Mouse (Mus musculus): ENCODE measurements at regions not wholly inside any gene's neighbourhood (a gene's known extent, or its start where the extent isn't known, plus 50 kb on each side); places are given as distances from the start of the nearest gene placed in this dataset.

GRCm38 (mm10) chr6:51094304-51094703 lies 338.2 kb upstream of the Nfe2l3 start:
- DNase-seq (ENCODE audit: low spot score in 2 of 2) = no peak

- no peak for DNase-seq (ENCODE audit: low spot score in 2 of 2)
These were observed 335.0 kb upstream of the Nfe2l3 start for GRCm38 (mm10) chr6:51097488-51097887.

GRCm38 (mm10) chr6:51100341-51100740 lies 332.1 kb upstream of the Nfe2l3 start:
- DNase-seq (ENCODE audit: low spot score in 2 of 2) = no peak

GRCm38 (mm10) chr6:51103236-51103635 lies 329.2 kb upstream of the Nfe2l3 start:
- no peak for DNase-seq (ENCODE audit: low spot score in 2 of 2)

- DNase-seq (ENCODE audit: low spot score in 2 of 2) = no peak
These were observed 328.1 kb upstream of the Nfe2l3 start for GRCm38 (mm10) chr6:51104336-51104735.

- DNase-seq (ENCODE audit: low spot score in 2 of 2) = no peak
These were observed 324.0 kb upstream of the Nfe2l3 start for GRCm38 (mm10) chr6:51108336-51108956.

- no peak for DNase-seq (ENCODE audit: low spot score in 2 of 2)
These were observed 321.9 kb upstream of the Nfe2l3 start for GRCm38 (mm10) chr6:51110596-51110995.

- no peak for DNase-seq (ENCODE audit: low spot score in 2 of 2)
These were observed 317.7 kb upstream of the Nfe2l3 start for GRCm38 (mm10) chr6:51114604-51115333.

GRCm38 (mm10) chr6:51118833-51119535 lies 313.5 kb upstream of the Nfe2l3 start:
- no peak for DNase-seq (ENCODE audit: low spot score in 2 of 2)

GRCm38 (mm10) chr6:51119691-51120302 lies 312.7 kb upstream of the Nfe2l3 start:
- no peak for DNase-seq (ENCODE audit: low spot score in 2 of 2)

- no peak for DNase-seq (ENCODE audit: low spot score in 2 of 2)
These were observed 309.5 kb upstream of the Nfe2l3 start for GRCm38 (mm10) chr6:51122941-51123340.

- no peak for DNase-seq (ENCODE audit: low spot score in 2 of 2)
These were observed 304.6 kb upstream of the Nfe2l3 start for GRCm38 (mm10) chr6:51127851-51128250.

- no peak for DNase-seq (ENCODE audit: low spot score in 2 of 2)
These were observed 303.4 kb upstream of the Nfe2l3 start for GRCm38 (mm10) chr6:51129096-51129495.

GRCm38 (mm10) chr6:51129591-51129990 lies 302.9 kb upstream of the Nfe2l3 start:
- no peak for DNase-seq (ENCODE audit: low spot score in 2 of 2)

- DNase-seq (ENCODE audit: low spot score in 2 of 2) = no peak
These were observed 287.7 kb upstream of the Nfe2l3 start for GRCm38 (mm10) chr6:51144762-51145161.

- DNase-seq (ENCODE audit: low spot score in 2 of 2) = no peak
These were observed 286.6 kb upstream of the Nfe2l3 start for GRCm38 (mm10) chr6:51145863-51146262.

GRCm38 (mm10) chr6:51148821-51149220 lies 283.6 kb upstream of the Nfe2l3 start:
- DNase-seq (ENCODE audit: low spot score in 2 of 2) = no peak

GRCm38 (mm10) chr6:51150066-51150465 lies 282.4 kb upstream of the Nfe2l3 start:
- no peak for DNase-seq (ENCODE audit: low spot score in 2 of 2)

- no peak for DNase-seq (ENCODE audit: low spot score in 2 of 2)
These were observed 282.0 kb upstream of the Nfe2l3 start for GRCm38 (mm10) chr6:51150486-51150885.

GRCm38 (mm10) chr6:51150916-51151315 lies 281.6 kb upstream of the Nfe2l3 start:
- DNase-seq (ENCODE audit: low spot score in 2 of 2) = no peak

GRCm38 (mm10) chr6:51156836-51157370 lies 275.6 kb upstream of the Nfe2l3 start:
- DNase-seq (ENCODE audit: low spot score in 2 of 2) = no peak

- no peak for DNase-seq (ENCODE audit: low spot score in 2 of 2)
These were observed 271.3 kb upstream of the Nfe2l3 start for GRCm38 (mm10) chr6:51161149-51161548.

Data from frontal cortex, postnatal 10 days (tissue).